Mouse (Mus musculus) granulocyte monocyte progenitor cell, adult 5-6 weeks (primary cell): ENCODE data around the gene Ppm1k. TPM values are rescaled to one million over a fixed set of nuclear protein-coding genes. Genes with fewer than 3 reads are reported as not detected.
"Not testable (repeated sequence)": the region's sequence is repeated elsewhere in the genome, so short reads cannot be mapped to it uniquely, and the experiment has no call there.

Source experiments
- ATAC-seq: replicated peaks from 2 replicates; pipeline ENCODE4 v1.8.0; 2016; ENCODE audit warnings: mild to moderate bottlenecking, moderate TSS enrichment, inconsistent platforms; ENCODE audit not compliant: poor library complexity, severe bottlenecking
- total RNA-seq, 2 experiments: library from RNA; stranded (forward) in 1 of 2; stranded (reverse) in 1 of 2; fragments of 200-712, 200-1000 nt in 1 of 2; fragments of >200 nt in 1 of 2; fragmentation: Nextera tagmentation in 1 of 2; gene quantifications; 2 replicates each; pipeline ENCODE4 v1.2.3; 2014 to 2017

Ppm1k gene
- total RNA-seq, 2 experiments from 2014 or later = 4.1 to 30.2 TPM

- no peak for ATAC-seq
Measured at GRCm38 (mm10) chr6:57533410-57533809, 1.9 kb downstream of the Ppm1k start.

GRCm38 (mm10) chr6:57532022-57532421 lies 3.2 kb downstream of the Ppm1k start:
- no peak for ATAC-seq

- no peak for ATAC-seq
Measured at GRCm38 (mm10) chr6:57531441-57531840, 3.8 kb downstream of the Ppm1k start.

GRCm38 (mm10) chr6:57531011-57531410 lies 4.3 kb downstream of the Ppm1k start:
- ATAC-seq = no peak

- no peak for ATAC-seq
Measured at GRCm38 (mm10) chr6:57529336-57529845, 5.9 kb downstream of the Ppm1k start.

GRCm38 (mm10) chr6:57526933-57527332 lies 8.3 kb downstream of the Ppm1k start:
- peak; percentile 37; the same call in 1 of the 2 replicates for ATAC-seq

- ATAC-seq = no peak
Measured at GRCm38 (mm10) chr6:57524742-57525141, 10.5 kb downstream of the Ppm1k start.

- peak; percentile 77 for ATAC-seq
Measured at GRCm38 (mm10) chr6:57520749-57521652, 14.3 kb downstream of the Ppm1k start.

GRCm38 (mm10) chr6:57514035-57514374 lies 21.3 kb downstream of the Ppm1k start:
- no peak for ATAC-seq

GRCm38 (mm10) chr6:57513351-57514034 lies 21.8 kb downstream of the Ppm1k start:
- ATAC-seq = no peak

- no peak for ATAC-seq
Measured at GRCm38 (mm10) chr6:57511899-57512298, 23.4 kb downstream of the Ppm1k start.

- ATAC-seq = no peak
Measured at GRCm38 (mm10) chr6:57503662-57504379, 31.4 kb downstream of the Ppm1k start.

- ATAC-seq = peak; percentile 52; the same call in 1 of the 2 replicates
Measured at GRCm38 (mm10) chr6:57499209-57499608, 36.1 kb downstream of the Ppm1k start.

- not testable (repeated sequence) for ATAC-seq
Measured at GRCm38 (mm10) chr6:57468161-57468560, 67.1 kb downstream of the Ppm1k start.

Other genes starting within 250 kb of the Ppm1k start
- gene Vmn1r16, start 206.0 kb downstream of the Ppm1k start, total RNA-seq (2014; fragmentation: Nextera tagmentation) = not detected in 2 replicates
- gene Vmn1r16, start 206.0 kb downstream of the Ppm1k start, total RNA-seq (2017) = not detected in 2 replicates
- not detected in 2 replicates for gene Vmn1r17, start 171.7 kb downstream of the Ppm1k start, total RNA-seq (2014; fragmentation: Nextera tagmentation)
- gene Vmn1r17, start 171.7 kb downstream of the Ppm1k start, total RNA-seq (2017) = not detected in 2 replicates
- not detected in 2 replicates for gene Vmn1r18, start 139.7 kb downstream of the Ppm1k start, total RNA-seq (2014; fragmentation: Nextera tagmentation)
- gene Vmn1r18, start 139.7 kb downstream of the Ppm1k start, total RNA-seq (2017) = not detected in 2 replicates
- not detected in 2 replicates for gene Vmn1r19, start 131.7 kb downstream of the Ppm1k start, total RNA-seq (2014; fragmentation: Nextera tagmentation)
- not detected in 2 replicates for gene Vmn1r19, start 131.7 kb downstream of the Ppm1k start, total RNA-seq (2017)
- gene Vmn1r20, start 106.5 kb downstream of the Ppm1k start, total RNA-seq (2014; fragmentation: Nextera tagmentation) = not detected in 2 replicates
- gene Vmn1r20, start 106.5 kb downstream of the Ppm1k start, total RNA-seq (2017) = not detected in 2 replicates
- gene Herc6, start 45.5 kb upstream of the Ppm1k start, total RNA-seq (2014; fragmentation: Nextera tagmentation) = 16.1 and 22.0 TPM in 2 replicates
- 5.1 and 8.2 TPM in 2 replicates for gene Herc6, start 45.5 kb upstream of the Ppm1k start, total RNA-seq (2017)
- 7.5 and 7.7 TPM in 2 replicates for gene Pyurf, start 156.6 kb upstream of the Ppm1k start, total RNA-seq (2014; fragmentation: Nextera tagmentation)
- 16.3 and 17.7 TPM in 2 replicates for gene Pyurf, start 156.6 kb upstream of the Ppm1k start, total RNA-seq (2017)
- gene Lancl2, start 167.1 kb upstream of the Ppm1k start, total RNA-seq (2014; fragmentation: Nextera tagmentation) = 22.8 and 23.1 TPM in 2 replicates
- gene Lancl2, start 167.1 kb upstream of the Ppm1k start, total RNA-seq (2017) = 31.0 and 44.0 TPM in 2 replicates